Mouse (Mus musculus): ENCODE data around the gene Zpld1.

The Zpld1 gene

GRCm38 (mm10) chr16:55297886-55298285 is at the start of gene Zpld1:
Gene Zpld1, minus strand, starts transcription at chr16:55297986.
- CTCF ChIA-PET: no interaction called here

DNA sequence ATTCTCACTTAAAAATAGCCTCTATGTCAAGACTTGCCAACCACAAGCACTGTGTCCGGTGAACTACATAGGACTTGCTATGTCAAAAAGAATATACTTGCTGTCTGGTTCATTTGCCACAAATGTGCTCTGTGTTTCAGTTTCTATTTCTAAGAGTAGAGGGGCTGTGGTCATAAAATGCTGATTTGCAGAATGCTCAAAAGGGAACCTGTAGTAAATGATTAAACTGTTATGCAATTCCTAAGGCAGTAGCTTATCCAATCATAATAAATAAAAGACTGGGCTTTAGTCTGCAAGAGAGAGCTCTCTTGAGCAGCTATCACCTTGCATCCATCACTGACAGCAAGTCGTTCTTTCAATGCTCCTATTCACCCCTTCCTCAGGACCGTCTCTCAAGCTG is 47.9 kb upstream of the Zpld1 start:
- CTCF ChIA-PET: no interaction called here

- CTCF ChIA-PET: no interaction called here
These were observed 24.0 kb upstream of the Zpld1 start for GRCm38 (mm10) chr16:55321542-55322514.

- CTCF ChIA-PET: no interaction called here
These were observed 19.2 kb upstream of the Zpld1 start for GRCm38 (mm10) chr16:55316996-55317395.

- CTCF ChIA-PET: no interaction called here
These were observed 14.3 kb upstream of the Zpld1 start for GRCm38 (mm10) chr16:55312106-55312505.

GRCm38 (mm10) chr16:55282696-55283095 is 15.1 kb downstream of the Zpld1 start:
- CTCF ChIA-PET: no interaction called here

DNA sequence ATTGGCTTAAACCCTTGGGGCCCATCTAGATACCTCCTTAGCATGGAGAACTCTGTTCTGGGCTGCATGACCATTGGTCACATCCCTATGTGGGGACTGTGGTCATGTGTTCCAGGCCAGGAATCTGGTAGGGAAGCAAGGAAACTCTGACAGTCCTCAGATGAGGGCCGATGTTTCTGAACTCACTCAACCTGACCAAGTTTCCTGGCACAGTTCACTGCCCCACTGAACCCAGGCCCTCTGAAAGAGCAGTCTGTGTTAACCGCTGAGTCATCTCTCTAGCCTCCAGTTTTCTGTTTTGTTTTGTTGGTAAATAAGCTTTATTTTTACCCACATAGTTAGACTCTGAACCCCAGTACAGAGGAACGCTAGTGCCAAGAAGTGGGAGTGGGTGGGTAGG is 20.3 kb downstream of the Zpld1 start:
- CTCF ChIA-PET: no interaction called here

- CTCF ChIA-PET: no interaction called here
These were observed 32.5 kb downstream of the Zpld1 start for GRCm38 (mm10) chr16:55265281-55265680.

GRCm38 (mm10) chr16:55260862-55261574 is 36.8 kb downstream of the Zpld1 start:
- CTCF ChIA-PET: no interaction called here

- CTCF ChIA-PET: no interaction called here
These were observed 38.1 kb downstream of the Zpld1 start for GRCm38 (mm10) chr16:55259719-55260118.

DNA sequence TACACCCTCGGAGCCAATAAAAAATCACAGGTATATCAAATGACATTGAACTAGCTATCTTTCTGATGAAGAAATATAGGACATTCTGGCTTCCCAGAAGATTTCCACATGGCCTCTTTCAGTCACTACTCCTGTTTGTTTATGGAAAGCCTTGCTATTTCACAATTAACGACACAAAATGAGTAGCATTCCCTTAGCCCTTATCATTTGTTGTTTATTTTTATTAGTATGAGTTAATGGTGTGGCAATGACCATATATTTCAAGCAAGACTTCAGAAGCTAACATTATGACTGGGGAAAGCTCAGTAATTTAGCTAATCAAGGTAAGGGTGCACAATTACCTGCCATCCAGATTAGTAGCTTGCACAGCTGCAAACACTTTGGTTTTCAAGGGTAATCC is 56.8 kb downstream of the Zpld1 start:
- CTCF ChIA-PET: no interaction called here

- CTCF ChIA-PET: no interaction called here
These were observed 68.7 kb downstream of the Zpld1 start for GRCm38 (mm10) chr16:55228995-55229622.

- CTCF ChIA-PET: no interaction called here
These were observed 93.8 kb downstream of the Zpld1 start for GRCm38 (mm10) chr16:55203945-55204344.

DNA sequence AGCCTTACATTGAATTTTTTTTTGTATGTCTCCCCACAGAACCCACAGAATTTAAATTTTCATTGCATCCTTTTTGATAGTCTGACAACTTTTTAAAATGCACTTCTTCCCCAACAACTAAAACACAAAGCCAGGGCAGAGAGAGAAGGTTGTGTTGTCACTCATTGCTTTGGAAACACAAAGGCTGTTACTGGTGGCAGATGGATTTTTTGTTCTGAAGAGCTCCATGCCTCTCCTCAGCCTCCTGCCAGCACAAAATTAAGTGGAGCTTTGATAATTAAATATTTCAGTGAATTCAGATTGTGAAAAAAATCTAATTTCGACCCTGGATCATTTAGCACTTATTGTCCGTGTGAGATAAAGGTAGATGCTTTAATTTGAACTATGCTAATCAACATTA is 107.4 kb downstream of the Zpld1 start:
- CTCF ChIA-PET: no interaction called here

DNA sequence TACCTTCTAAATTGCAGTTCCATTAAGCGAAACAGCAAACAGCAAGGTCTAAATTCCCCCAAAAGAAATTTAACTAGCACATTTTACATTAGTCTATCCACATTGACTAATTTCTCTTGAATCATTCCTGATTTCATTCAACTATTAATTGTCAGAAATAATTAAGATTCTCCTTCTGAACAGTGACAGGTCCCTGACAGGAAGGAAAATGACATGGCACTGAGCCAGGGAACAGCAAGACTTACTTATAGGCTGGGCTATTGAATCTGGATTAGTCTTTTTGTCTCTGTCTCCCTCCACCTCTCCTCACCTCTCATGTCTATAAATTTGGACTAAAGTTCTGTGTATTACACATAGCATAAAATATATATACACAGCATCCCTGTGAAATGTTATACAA is 112.4 kb downstream of the Zpld1 start:
- CTCF ChIA-PET: no interaction called here

All from spleen, embryonic (tissue).